Mouse (Mus musculus) stomach, embryonic 16.5 days (tissue): ENCODE measurements around the gene Unc5c. TPM values are rescaled to one million over a fixed set of nuclear protein-coding genes. Genes with fewer than 3 reads are reported as not detected.

Experiments used
- ATAC-seq: fragments of 200-750 bp; cut with Nextera tagmentation; 2 replicates; pipeline ENCODE4 v1.8.0; 2017; ENCODE audit warnings: moderate number of reproducible peaks, moderate TSS enrichment; ENCODE audit not compliant: insufficient read depth, low FRiP score
- H3K27ac ChIP-seq: fragments of 300-500 bp; sonication (generic); 2 replicates; pipeline ENCODE4 v1.5.1; 2014; ENCODE audit warnings: low read length
- H3K27me3 ChIP-seq: fragments of 300-500 bp; sonication (generic); 2 replicates; pipeline ENCODE4 v1.6.1; 2014; ENCODE audit warnings: low read length, control low read depth, mixed read lengths; ENCODE audit not compliant: control insufficient read depth, insufficient read depth
- H3K36me3 ChIP-seq: fragments of 300-500 bp; sonication (generic); 2 replicates; pipeline ENCODE4 v1.6.1; 2014; ENCODE audit warnings: low read length; ENCODE audit not compliant: control insufficient read depth, insufficient read depth
- H3K4me1 ChIP-seq: fragments of 300-500 bp; sonication (generic); 2 replicates; pipeline ENCODE4 v1.6.1; 2014; ENCODE audit warnings: low read length, control low read depth, mixed read lengths; ENCODE audit not compliant: control insufficient read depth, insufficient read depth
- H3K4me2 ChIP-seq: fragments of 300-500 bp; sonication (generic); 2 replicates; pipeline ENCODE4 v1.6.1; 2014; ENCODE audit warnings: low read depth, low read length, mixed read lengths
- H3K4me3 ChIP-seq: fragments of 300-500 bp; sonication (generic); replicated peaks from 2 replicates; pipeline ENCODE4 v1.5.1; 2014; ENCODE audit warnings: mild to moderate bottlenecking, low read length
- H3K9ac ChIP-seq: fragments of 300-500 bp; sonication (generic); 2 replicates; pipeline ENCODE4 v1.6.1; 2014; ENCODE audit warnings: low read length
- H3K9me3 ChIP-seq: fragments of 300-500 bp; sonication (generic); replicated peaks from 2 replicates; pipeline ENCODE4 v1.6.1; 2016; ENCODE audit warnings: low read length, control low read depth; ENCODE audit not compliant: control insufficient read depth
- WGBS: fragments of 180-500 bp; shearing (Covaris S2); extraction: QIAGEN DNeasy Blood & Tissue Kit; methylation state at CpG from one replicate; pipeline ENCODE4 v1.1.7; 2014; 5-methylcytosine and 5-hydroxymethylcytosine counted together
- polyA plus RNA-seq: library from polyadenylated mRNA; unstranded; fragments of >200 nt; fragmentation: Nextera tagmentation; extraction: Ambion mirVana; gene quantifications from 2 replicates; pipeline ENCODE4 v1.2.1, GENCODE M21; 2015

Gene Unc5c
- polyA plus RNA-seq, 1 experiment from 2014 or later, result 4.3 TPM

DNA sequence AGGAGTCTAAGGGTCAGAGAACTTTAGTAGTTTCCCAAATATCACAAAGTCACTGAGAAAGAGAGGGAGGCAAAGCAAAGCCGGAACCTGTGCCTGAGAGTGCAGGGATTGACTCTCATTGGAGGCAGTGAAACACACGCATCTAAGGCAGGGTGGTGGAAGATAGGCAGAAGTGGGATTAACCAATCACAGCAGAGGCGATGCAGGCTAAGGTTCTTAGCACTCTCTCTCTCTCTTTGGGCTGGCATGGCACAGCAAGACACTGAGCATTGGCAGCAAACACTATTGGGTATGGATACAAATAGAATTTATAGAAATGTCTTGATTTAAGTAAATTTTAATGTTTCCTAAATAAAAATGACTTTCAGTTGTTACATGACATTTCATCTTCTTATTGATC lies 406.8 kb downstream of the Unc5c start:
- Histone ChIP-seq H3K4me2 (no peak overlapping the region), H3K9ac (no peak overlapping the region), H3K36me3 (no peaks in the 10 kb centered on the region), H3K4me3 (no peak overlapping the region), H3K27ac (no peak overlapping the region), H3K27me3 (no peaks in the 10 kb centered on the region), H3K9me3 (no peaks in the 10 kb centered on the region; the same call in 1 of the 2 replicates), H3K4me1 (no peaks in the 10 kb centered on the region)
- 85% methylated on average over 3 of the region's 3 CpGs for WGBS
- ATAC-seq, result no peak

DNA sequence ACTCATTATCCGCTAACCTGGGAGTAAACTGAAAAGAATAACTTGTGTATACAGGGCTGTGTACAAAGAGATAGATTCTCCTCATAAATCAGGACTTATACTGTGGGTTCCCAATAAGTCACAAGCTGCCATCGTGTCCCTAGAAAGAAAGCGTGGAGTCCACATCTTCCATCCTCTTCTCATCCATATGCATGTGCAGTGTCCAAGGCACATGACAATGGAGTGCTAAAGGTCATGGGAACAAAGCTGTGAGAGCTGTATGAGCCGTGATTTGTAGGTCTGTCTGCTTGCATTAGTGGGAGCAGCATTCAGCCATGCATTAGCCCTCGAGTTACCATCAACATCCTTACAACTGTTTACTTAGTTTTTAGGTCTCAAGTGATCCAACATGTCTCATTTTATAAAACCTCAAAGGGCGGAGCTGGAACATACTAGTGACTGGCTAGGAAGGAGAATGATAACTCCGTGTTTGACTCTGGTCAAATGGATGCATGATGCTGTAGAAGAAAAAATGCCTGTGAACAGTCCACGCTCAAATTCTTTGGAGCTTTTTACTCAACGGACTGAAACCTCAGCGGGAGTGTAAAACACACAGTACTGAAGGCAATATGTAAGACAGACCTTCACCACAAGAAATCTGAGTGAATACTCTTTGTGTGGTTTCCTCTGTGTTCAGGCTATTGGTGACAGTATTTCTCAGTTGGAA lies 407.5 kb downstream of the Unc5c start:
- Histone ChIP-seq H3K4me3 (no peak overlapping the region), H3K4me1 (no peaks in the 10 kb centered on the region), H3K4me2 (no peak overlapping the region), H3K9me3 (no peaks in the 10 kb centered on the region; the same call in 1 of the 2 replicates), H3K9ac (no peak overlapping the region), H3K27ac (no peak overlapping the region), H3K27me3 (no peaks in the 10 kb centered on the region), H3K36me3 (no peaks in the 10 kb centered on the region)
- 74% methylated on average over 10 of the region's 10 CpGs for WGBS
- no peak for ATAC-seq

- Histone ChIP-seq H3K9ac (no peak overlapping the region), H3K4me1 (no peaks in the 10 kb centered on the region), H3K27me3 (no peaks in the 10 kb centered on the region), H3K4me2 (no peak overlapping the region), H3K4me3 (no peak overlapping the region), H3K36me3 (no peaks in the 10 kb centered on the region), H3K27ac (no peak overlapping the region), H3K9me3 (no peaks in the 10 kb centered on the region)
- 72% methylated on average over 2 of the region's 2 CpGs for WGBS
- ATAC-seq, result no peak
These were observed 417.5 kb downstream of the Unc5c start for GRCm38 (mm10) chr3:141882496-141882895.

DNA sequence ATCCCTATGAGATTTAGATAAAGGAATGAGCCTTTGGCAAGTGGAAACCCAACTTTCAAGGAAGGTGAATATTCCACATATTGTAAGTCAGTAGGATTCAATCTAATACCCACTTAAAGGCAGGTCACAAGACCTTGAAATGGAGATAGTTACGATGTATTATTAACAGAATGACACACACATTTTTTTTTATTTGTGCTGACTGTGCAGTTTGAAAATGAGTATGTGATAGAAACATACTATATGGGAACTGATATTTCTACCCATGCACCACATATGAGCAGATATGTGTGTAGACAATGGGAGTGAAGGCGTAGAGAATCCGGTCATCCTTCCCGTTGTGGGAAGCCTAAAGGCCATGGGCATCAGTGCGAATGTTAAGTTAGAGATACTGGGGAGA lies 419.2 kb downstream of the Unc5c start:
- no peak overlapping the region for H3K9ac ChIP-seq
- WGBS, result 94% methylated on average over 5 of the region's 5 CpGs
- no peaks in the 10 kb centered on the region for H3K4me1 ChIP-seq
- no peak overlapping the region for H3K4me2 ChIP-seq
- no peaks in the 10 kb centered on the region for H3K9me3 ChIP-seq
- ATAC-seq, result no peak
- no peak overlapping the region for H3K4me3 ChIP-seq
- H3K36me3 ChIP-seq, result no peaks in the 10 kb centered on the region
- no peak overlapping the region for H3K27ac ChIP-seq
- H3K27me3 ChIP-seq, result no peaks in the 10 kb centered on the region
